Mouse (Mus musculus): ENCODE measurements around the gene Mapk12. TPM values are rescaled to one million over a fixed set of nuclear protein-coding genes. Genes with fewer than 3 reads are reported as not detected.

The Mapk12 gene
- total and polyA plus RNA-seq, 3 experiments = 0.18 TPM; not detected in 2

- no peak overlapping the region for H3K4me3 ChIP-seq (ENCODE audit: control insufficient read depth in 1 of 2, insufficient read depth in 1 of 2, low read depth in 2 of 2, low read length in 2 of 2)
- no peaks in the 10 kb centered on the region for H3K27me3 ChIP-seq (ENCODE audit: control insufficient read depth in 1 of 2, insufficient read depth in 2 of 2, low read length in 2 of 2)
- TF ChIP-seq MAFK (IDR thresholded peaks at IDR 0.05; ENCODE audit: borderline replicate concordance, low read depth, low read length) (no peak), GABPA (IDR thresholded peaks at IDR 0.05; ENCODE audit: low read depth, low read length) (no peak), MYB (IDR thresholded peaks at IDR 0.05; ENCODE audit: low read depth, low read length) (no peak), E2F4 (IDR thresholded peaks at IDR 0.05; ENCODE audit: borderline replicate concordance, low read depth, low read length) (no peak), TCF12 (IDR thresholded peaks at IDR 0.05; ENCODE audit: low read depth, low read length) (no peak), MXI1 (IDR thresholded peaks at IDR 0.05; ENCODE audit: low read depth, low read length) (no peak), RCOR1 (IDR thresholded peaks at IDR 0.05; ENCODE audit: low read depth, low read length) (no peak), RAD21 (IDR thresholded peaks at IDR 0.05; ENCODE audit: low read depth, low read length) (no peak), MAX (IDR thresholded peaks at IDR 0.05; ENCODE audit: low read length) (no peak), UBTF (IDR thresholded peaks at IDR 0.05; ENCODE audit: borderline replicate concordance, insufficient read depth, low read depth, low read length) (no peak), NELFE (IDR thresholded peaks at IDR 0.05; ENCODE audit: low read depth, low read length) (no peak), ETS1 (IDR thresholded peaks at IDR 0.05; ENCODE audit: low read depth, low read length) (no peak), HCFC1 (IDR thresholded peaks at IDR 0.05; ENCODE audit: low read depth, low read length) (no peak), TAL1 (IDR thresholded peaks at IDR 0.05; ENCODE audit: low read length) (no peak), MEF2A (IDR thresholded peaks at IDR 0.05; ENCODE audit: extremely low read depth, insufficient replicate concordance, low read depth, low read length, poor library complexity, severe bottlenecking) (no peak)
- no peak for DNase-seq (ENCODE audit: low read depth, low spot score)
- no peaks in the 10 kb centered on the region for H3K79me2 ChIP-seq (ENCODE audit: control insufficient read depth, insufficient read depth, low read length, poor library complexity)
- no peak overlapping the region for H3K27ac ChIP-seq (ENCODE audit: control insufficient read depth, low read depth, low read length)
- H3K36me3 ChIP-seq (ENCODE audit: control insufficient read depth in 1 of 2, insufficient read depth in 2 of 2, low read length in 2 of 2) = peaks cover 0 to 5% of the 10 kb centered on the region in 2 experiments; a peak in 2 of 4 replicates
- H3K9ac ChIP-seq (ENCODE audit: control insufficient read depth, low read depth, low read length, poor library complexity, severe bottlenecking) = no peak overlapping the region
- no peaks in the 10 kb centered on the region for H3K9me3 ChIP-seq (replicated peaks; ENCODE audit: insufficient read depth, low read length)
- H3K4me1 ChIP-seq (ENCODE audit: control insufficient read depth in 1 of 2, insufficient read depth in 2 of 2, low read length in 2 of 2) = peaks cover 2 to 11% of the 10 kb centered on the region in 2 experiments; a peak in 3 of 4 replicates
Observed at GRCm38 (mm10) chr15:89172276-89172935, 31.9 kb upstream of the Mapk12 start.

- no peak overlapping the region for H3K4me3 ChIP-seq (ENCODE audit: control insufficient read depth in 1 of 2, insufficient read depth in 1 of 2, low read depth in 2 of 2, low read length in 2 of 2)
- H3K27ac ChIP-seq (ENCODE audit: control insufficient read depth, low read depth, low read length) = no peak overlapping the region
- no peak for DNase-seq (ENCODE audit: low read depth, low spot score)
Observed at GRCm38 (mm10) chr15:89171526-89172051, 31.1 kb upstream of the Mapk12 start.

More at GRCm38 (mm10) chr15:89171526-89172051, 31.1 kb upstream of the Mapk12 start:
- H3K79me2 ChIP-seq (ENCODE audit: control insufficient read depth, insufficient read depth, low read length, poor library complexity) = no peaks in the 10 kb centered on the region
- no peak overlapping the region for H3K9ac ChIP-seq (ENCODE audit: control insufficient read depth, low read depth, low read length, poor library complexity, severe bottlenecking)
- no peaks in the 10 kb centered on the region for H3K27me3 ChIP-seq (ENCODE audit: control insufficient read depth in 1 of 2, insufficient read depth in 2 of 2, low read length in 2 of 2)
- H3K36me3 ChIP-seq (ENCODE audit: control insufficient read depth in 1 of 2, insufficient read depth in 2 of 2, low read length in 2 of 2) = no peaks in the 10 kb centered on the region
- no peaks in the 10 kb centered on the region for H3K9me3 ChIP-seq (replicated peaks; ENCODE audit: insufficient read depth, low read length)
- H3K4me1 ChIP-seq (ENCODE audit: control insufficient read depth in 1 of 2, insufficient read depth in 2 of 2, low read length in 2 of 2) = peaks cover 0 to 3% of the 10 kb centered on the region in 2 experiments; a peak in 1 of 4 replicates
- TF ChIP-seq POLR2A (IDR thresholded peaks at IDR 0.05; ENCODE audit: control insufficient read depth in 1 of 2, insufficient read depth in 1 of 2, low read depth in 1 of 2, low read length in 2 of 2, poor library complexity in 1 of 2) (no peak), TBP (IDR thresholded peaks at IDR 0.05; ENCODE audit: low read depth, low read length) (no peak), MAFK (IDR thresholded peaks at IDR 0.05; ENCODE audit: borderline replicate concordance, low read depth, low read length) (no peak), MAX (IDR thresholded peaks at IDR 0.05; ENCODE audit: low read length) (no peak), SMC3 (IDR thresholded peaks at IDR 0.05; ENCODE audit: low read depth, low read length) (no peak), USF1 (IDR thresholded peaks at IDR 0.05; ENCODE audit: low read depth, low read length) (no peak), ZC3H11A (IDR thresholded peaks at IDR 0.05; ENCODE audit: low read depth, low read length) (no peak), SIN3A (IDR thresholded peaks at IDR 0.05; ENCODE audit: low read length) (no peak), ETS1 (IDR thresholded peaks at IDR 0.05; ENCODE audit: low read depth, low read length) (no peak), NELFE (IDR thresholded peaks at IDR 0.05; ENCODE audit: low read depth, low read length) (no peak), RCOR1 (IDR thresholded peaks at IDR 0.05; ENCODE audit: low read depth, low read length) (no peak), TAL1 (IDR thresholded peaks at IDR 0.05; ENCODE audit: low read length) (no peak), EP300 (IDR thresholded peaks at IDR 0.05; ENCODE audit: low read depth in 1 of 2, low read length in 2 of 2) (no peak), UBTF (IDR thresholded peaks at IDR 0.05; ENCODE audit: borderline replicate concordance, insufficient read depth, low read depth, low read length) (no peak), NRF1 (IDR thresholded peaks at IDR 0.05; ENCODE audit: insufficient read depth, low read depth, low read length, poor library complexity, severe bottlenecking) (no peak)

All from MEL (cell line).